Mouse (Mus musculus): ENCODE data around the gene Cnbd2. TPM values are rescaled to one million over a fixed set of nuclear protein-coding genes. Genes with fewer than 3 reads are reported as not detected.

The Cnbd2 gene
- 3.4 and 4.5 TPM in 2 replicates for polyA plus RNA-seq (2012; rRNA removed)

DNA sequence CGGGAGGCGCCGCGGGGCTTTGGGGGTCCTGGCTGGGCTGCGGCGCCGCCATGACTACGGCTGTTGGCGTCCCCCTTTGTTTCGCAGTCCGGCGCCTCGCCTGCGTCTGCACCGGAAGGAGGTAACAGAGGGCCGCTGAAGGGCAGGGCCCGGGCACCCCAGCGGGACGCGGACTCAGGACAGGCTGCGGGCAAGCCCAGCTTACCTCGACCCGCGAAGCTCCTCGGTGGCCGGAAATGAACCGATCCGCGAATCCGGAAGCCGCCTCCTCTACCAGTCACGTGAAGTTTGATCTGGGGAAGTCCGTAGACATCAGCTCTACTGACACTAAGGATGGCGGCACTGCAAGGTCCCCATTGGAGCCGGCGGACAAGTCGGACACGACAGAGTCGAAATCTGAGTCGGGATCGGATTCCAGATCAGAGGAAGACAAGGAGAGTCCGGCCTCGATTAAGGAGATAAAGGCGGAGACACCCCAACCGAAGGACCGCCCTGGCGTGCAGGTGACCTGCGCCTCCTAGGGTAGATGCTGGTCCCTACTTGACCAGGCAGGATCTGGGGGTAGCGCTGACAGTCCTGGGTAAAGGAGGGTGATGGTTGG lies at the start of gene Cnbd2, which contains the start of gene Scand1:
TSS of gene Cnbd2 (plus strand) at position 3 of the 601 bp plus-strand sequence.
TSS of gene Scand1 (minus strand) at position 408 of the 601 bp plus-strand sequence.
- peak; percentile 73 for DNase-seq (ENCODE audit: low spot score)

DNA sequence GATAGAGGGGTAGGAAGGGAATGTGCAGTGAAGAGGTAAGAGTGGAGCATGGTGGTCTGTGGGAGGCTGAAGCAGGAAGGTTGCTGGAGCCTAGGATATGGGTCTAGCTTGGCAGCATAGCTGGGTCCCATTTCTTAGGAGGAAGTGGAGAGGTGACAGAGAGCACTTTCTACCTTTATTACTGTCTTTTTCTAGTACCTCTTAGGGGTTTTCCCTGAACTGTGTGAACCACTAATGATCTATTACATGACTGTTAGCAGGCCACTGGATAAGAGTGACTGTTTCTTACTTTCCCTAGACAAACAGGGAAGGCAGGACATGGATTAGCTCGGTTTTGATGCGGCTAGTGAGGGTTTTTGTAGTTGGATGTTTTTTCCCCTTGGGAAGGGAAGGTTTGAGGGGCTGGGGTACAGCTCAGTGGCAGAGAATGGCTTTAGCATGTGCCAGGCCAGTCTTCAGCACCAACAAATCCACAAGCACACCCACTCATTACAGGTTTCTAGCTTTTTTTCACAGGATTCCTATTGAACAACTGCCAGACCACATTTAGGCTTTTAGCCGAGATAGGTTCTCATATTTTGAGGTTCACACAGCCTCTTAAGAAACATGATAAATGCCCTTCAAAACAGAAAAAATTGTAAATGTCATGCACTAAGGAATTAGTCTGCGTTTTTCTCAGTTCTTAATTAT lies 48.8 kb upstream of the Cnbd2 start:
- DNase-seq (ENCODE audit: low spot score) = no peak

DNA sequence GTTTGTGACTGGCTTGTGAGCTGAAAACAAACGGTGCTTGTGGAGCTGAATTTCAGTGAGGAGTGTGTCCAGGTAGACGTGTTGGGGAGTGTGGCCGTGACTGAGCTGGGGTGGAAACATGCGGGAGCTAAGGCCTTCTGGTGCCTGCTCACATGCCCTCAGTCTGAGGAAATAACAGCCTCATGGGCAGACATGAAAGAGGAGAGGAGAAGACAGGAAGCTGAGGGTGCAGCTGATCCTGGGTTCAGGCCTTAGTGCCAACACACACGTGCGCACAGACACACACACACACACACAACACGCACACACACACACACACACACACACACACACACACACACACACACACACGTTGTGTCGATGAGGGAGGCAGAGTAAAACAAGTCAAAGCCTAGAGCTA lies 44.5 kb upstream of the Cnbd2 start:
- no peak for DNase-seq (ENCODE audit: low spot score)

DNA sequence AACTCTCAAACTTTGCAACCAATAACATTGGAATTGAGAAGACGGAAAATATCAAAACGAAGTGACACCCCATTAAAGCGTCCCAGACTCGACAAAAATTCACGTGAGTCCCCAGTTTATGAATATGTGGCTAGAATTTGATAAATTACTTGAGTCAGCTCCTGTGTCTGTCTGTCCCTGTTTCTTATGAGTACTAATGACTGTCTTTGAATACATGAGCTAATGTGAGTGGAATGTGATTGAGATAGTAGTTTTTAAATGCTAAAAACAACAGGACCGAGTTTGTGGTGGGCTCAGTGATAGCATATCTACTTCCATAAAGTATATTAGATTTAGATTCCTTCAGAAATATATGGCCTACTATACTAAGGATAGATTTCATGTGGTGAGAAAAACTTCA lies 39.5 kb upstream of the Cnbd2 start:
- no peak for DNase-seq (ENCODE audit: low spot score)

DNA sequence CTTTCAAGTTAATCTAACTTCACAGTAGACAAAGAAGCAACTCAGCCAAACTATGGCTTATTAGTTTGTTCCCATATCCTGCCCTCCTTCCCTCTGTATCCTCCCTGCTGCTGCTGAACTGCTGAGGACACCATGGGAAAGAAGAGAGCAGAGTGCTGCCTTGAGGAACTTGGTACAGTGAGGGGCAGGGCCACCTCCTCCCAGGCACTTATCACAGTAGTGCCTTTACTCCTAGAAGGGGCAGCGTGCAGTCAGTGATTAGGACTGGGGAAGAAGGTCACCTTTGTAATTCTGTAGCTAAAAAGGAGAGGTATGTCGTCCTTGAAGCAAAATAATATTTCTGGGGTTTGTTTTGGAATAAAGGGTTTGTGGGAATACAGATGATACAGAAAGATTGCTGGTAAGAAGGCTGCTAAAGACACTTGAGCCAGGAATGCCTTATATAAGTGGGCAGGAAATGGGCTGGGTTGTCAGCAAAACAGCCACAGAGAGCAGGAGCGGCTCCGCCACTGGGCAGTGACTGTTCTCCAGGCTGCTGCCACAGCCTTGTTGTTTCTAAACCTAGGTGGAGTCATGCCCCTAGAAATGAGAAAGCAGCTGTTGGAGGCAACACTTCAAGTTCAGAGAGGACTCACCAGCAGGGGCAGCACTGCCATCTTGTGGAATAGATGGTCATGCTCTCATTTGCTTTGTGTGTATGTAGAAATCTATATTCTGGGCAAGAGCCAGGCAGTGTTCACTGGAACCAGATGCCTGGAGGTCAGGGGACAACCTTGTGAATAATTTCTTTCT lies 33.7 kb upstream of the Cnbd2 start:
- DNase-seq (ENCODE audit: low spot score) = peak; percentile 47

DNA sequence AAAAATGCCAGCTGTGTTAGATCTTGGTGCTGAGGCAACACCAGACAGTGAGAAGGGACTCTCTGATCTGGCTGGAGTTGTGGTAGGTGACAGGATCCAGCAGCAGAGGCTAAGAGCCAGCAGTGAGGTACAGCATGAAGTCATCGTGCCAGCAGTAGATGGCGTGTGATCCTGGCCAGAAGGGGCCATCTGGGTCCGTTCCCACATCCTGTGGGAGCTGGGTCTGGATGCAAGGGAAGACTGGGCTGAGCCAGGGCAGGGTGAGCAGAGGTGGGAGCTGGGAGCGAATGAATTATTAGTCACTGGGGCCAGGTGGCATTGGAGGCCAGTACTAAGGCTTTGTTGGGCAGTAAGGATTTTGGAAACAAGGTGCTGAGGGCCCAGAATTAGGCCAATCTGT lies 30.9 kb upstream of the Cnbd2 start:
- DNase-seq (ENCODE audit: low spot score) = no peak

DNA sequence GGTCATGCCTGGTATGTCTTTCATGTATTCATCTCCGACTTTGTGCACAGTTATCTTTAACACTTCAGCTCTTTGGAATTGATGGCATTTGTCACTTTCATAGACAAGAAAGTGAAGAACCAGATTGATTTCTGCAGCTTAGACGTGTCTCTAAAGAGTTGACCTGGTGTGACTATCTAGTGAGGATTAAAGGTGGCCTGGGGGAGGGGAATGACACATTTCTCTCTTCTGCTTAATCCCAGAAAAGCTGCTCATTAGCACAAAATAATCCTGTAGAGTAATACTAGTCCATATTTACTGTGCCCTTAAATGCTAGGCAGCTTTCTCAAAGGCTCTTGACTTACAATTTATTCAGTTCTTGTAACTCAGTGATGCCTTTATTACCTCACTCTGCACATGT lies 26.9 kb upstream of the Cnbd2 start:
- DNase-seq (ENCODE audit: low spot score) = no peak

DNA sequence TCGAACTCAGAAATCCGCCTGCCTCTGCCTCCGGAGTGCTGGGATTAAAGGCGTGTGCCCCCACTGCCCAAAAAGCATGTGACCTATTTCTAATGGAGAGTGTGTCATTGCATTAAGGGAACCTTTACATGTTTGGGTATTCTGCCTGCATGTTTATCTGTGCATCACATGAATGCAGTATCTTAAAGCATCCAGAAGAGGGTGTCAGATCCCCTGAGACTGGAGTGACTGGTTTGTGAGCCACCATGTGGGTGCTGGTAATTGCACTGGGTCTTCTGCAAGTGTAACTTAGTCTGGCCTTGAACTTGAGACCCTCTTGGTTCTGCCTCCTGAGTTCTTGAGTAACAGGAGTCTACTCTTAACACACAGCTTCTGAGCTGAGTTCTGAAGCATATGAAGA lies 25.4 kb upstream of the Cnbd2 start:
- no peak for DNase-seq (ENCODE audit: low spot score)

DNA sequence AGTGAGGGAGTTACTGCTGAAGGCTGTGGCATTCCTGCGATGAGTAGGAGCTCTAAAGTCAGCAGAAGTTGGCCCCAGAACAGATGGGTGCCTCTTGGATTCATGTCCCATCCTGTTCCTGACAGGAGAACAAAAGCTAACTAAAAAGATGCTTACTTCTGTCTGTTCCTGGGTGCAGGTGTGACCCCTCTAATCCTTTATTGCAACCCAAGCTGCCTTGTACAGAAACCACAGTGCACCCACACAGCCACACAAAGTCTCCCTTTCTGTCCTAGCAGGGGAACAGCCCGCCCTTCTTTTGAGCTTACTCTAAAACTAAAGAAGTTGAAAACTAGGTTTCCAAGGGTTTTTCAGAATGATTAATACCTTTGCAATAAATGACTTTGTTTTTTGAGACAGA lies 23.9 kb upstream of the Cnbd2 start:
- no peak for DNase-seq (ENCODE audit: low spot score)

DNA sequence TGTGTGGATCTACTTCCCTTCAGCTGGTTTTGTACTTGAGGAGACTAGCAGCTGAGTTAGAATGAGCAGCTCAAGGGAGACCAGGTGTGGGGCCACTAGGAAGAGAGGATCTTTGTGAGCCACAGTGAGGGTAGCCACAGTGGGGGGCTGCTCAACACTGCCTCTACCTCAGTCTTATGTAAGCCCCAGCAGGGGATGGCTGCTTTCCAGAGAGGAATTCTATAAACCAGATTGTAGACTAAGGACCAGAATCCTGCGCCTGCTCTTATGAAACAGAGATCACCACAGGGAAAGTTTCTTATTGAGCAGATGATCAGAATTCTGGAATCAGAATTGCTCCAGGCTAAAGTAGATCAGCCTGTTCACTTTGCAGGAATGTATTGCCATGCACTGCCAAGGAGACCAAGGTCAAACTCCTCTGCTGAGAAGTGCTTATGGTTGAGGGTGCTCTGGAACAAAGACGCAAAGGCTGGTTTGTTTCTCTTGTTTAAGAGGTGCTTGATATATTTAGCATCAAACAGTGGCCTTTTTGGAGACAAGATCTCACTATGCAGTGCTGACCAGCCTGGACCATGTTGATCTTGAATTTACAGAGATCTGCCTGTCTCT lies 22.4 kb upstream of the Cnbd2 start:
- DNase-seq (ENCODE audit: low spot score) = no peak

DNA sequence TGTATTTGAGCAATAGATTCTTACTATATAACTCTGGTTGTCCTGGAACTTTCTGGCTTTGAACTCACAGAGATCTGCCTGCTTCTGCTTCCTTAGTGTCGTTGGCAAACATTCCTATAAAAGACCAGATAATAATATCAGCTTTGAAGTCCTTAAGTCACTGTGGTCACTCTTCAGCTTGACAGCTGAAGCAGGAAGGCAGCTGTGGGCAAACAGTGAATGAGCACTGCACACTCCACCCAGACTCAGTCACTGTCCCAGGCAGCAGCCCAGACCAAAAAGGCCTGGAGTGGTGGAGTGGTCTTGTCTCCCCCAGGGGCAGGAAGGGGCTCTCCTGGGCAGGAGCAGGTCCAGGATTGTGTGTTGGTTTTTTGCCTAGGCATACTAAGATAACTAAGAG lies 20.1 kb upstream of the Cnbd2 start:
- DNase-seq (ENCODE audit: low spot score) = no peak

DNA sequence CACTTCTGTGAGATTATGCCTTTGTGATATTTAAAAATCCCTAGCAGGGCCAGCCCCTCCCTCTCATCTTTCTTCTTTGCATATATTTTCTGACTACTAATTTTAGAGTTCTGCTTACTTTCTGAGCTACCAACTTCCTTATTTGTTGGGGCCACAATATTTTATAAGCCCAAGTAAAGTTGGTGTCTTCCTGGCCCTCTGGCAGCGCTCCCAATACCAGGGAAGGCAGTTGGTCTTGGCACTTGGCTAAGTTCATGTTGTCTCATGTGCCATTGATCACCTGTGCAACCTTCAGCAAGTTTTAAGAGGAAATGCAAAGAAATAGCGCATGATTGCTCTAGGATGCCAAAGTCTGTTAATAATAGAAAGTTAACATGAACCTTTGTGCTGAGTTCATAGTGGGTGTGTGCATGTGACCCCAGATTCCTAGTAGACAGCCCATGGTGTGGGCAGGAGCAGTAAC lies 16.5 kb upstream of the Cnbd2 start:
- DNase-seq (ENCODE audit: low spot score) = no peak

DNA sequence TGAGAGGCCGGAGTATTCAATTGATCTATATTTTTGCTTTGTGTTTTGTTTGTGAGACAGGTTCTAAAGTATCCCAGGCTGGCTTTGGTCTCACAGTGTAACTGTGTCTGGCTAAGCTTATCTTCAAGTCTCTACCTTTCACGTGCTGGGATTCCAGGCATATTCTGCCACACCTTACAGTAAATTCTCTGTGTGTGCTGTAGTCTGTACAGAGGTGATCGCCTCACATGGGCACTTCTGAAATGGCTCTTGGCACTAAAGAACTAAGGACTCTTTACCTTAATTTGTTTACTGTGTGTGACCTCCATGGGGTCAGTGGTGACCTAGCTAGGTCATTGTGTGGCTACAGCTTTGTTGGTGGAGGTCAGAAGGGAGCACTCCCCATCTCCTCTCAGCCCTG lies 15.9 kb upstream of the Cnbd2 start:
- no peak for DNase-seq (ENCODE audit: low spot score)

DNA sequence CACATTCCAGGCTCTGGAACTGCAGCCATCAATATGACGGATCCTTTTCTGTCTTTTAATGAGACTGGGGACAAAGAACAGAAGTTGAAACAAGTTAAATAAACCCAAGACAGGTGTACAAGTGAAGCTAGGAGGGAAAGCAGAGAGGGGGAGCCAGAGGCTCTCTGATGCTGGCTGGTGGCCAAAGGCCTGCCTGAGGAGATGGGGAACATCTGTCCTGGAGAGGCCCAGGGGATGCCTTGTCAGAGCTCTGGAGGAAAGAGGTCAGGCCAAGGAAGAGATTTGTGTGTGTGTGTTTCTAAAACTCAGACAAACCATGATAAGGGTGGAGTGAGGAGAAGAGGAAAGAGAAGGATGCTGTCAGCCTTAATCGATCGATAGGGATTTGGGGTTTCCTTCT lies 14.4 kb upstream of the Cnbd2 start:
- DNase-seq (ENCODE audit: low spot score) = no peak

DNA sequence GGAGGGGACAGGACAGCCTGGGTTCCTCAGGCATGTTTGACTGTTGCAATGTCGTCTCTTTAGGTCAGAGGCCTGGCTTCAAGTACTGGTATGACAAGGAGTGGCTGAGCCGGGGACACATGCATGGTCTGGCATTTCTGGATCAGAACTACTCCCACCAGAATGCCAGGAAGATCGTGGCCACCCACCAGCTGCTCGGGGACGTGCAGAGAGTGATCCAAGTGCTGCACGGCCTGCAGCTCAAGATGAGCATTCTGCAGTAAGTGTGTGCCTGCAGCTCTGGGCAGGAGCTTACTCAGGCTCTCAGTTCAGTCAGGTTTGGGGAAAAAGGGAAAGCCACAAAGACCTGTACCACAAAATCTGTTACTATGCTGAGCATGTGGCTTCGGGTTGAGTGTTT lies 13.6 kb upstream of the Cnbd2 start:
- no peak for DNase-seq (ENCODE audit: low spot score)

DNA sequence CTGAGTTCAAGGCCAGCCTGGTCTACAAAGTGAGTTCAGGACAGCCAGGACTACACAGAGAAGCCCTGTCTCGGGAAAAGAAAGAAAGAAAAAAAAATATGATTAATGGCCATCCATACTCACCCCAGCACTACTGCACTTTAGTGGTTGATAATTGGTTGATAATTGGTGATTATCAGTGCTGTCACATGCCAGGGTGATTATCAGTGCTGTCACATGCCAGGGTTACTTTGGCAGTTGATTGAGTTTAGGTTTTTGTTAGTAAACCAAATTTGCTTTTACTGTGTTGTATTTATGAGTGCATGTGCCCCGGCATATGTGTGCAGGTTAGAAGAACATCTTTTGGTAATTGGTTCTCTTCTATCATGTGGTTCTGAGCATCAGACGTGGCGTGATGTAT lies 10.0 kb upstream of the Cnbd2 start:
- DNase-seq (ENCODE audit: low spot score) = no peak

DNA sequence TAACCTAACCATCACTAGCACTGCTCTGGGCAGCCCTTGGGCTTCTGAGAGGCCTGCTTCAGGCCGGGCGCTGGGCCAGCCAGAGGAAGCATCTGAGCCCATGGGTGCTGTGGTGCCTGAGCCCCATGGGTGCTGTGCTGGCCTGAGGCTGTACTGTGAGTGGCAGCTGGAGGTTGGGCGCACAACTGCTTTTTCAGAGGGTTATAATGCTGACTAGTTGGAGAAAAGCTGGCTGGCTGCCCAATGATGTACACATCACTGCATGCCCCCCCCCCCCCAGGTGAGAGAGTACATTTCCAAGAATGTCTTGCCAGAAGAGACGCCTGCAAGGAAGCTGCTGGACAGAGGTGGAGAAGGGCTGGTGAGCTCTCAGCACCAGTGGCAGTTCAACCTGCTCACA lies 7.7 kb upstream of the Cnbd2 start:
- no peak for DNase-seq (ENCODE audit: low spot score)

DNA sequence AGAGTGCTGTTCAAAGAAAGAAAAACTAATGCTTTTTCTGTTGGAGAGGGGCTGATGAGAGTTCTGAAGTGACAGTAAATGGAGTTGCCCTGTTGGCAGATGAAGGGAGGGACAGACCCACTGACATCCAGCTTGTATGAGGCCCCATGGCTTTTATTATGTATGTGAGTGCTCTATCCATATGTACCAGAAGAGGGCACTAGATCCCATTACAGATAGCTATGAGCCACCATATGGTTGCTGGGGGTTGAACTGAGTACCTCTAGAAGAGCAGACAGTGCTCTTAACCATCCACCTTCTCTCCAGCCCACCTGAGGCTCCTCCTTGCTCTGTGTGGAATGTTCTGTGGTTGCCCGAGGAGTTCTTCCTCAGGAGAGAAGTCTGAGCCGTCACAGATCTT lies 6.3 kb upstream of the Cnbd2 start:
- no peak for DNase-seq (ENCODE audit: low spot score)

DNA sequence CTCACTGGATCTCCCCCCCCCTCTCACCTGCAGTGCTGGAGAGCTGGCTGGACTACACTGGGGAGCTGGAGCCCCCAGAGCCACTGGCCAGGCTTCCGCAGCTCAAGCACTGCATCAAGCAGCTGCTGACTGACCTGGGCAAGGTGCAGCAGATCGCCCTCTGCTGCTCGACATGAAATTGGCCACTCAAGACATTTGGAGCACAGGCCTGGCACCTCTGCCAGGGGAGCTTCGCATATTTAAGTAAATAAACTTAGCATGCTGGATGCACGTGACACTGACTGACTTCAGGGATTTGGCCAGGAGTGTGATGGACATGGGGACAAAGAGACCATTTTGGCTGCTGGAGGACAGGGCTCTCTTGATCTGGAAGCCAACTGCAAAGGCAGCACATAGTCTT lies 4.8 kb upstream of the Cnbd2 start:
- no peak for DNase-seq (ENCODE audit: low spot score)

DNA sequence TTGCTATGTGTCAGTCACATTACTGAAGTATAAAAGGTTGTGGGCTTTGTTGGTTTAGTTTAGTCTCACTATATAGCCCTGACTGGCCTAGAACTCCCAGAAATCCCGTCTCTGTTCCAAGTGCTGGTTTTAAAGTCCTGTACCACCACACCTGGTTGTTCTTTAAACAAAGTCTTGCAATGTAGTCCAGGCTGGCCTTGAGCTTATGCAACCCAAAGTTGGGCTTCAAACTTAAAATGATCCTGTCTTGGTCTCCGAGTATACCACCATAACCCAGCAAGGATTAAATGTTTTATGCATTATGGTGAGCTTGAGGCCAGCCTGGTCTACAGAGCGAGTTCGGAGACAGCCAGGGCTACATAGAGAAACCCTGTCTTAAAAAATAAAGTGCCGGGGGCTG lies 2.2 kb upstream of the Cnbd2 start:
- no peak for DNase-seq (ENCODE audit: low spot score)

DNA sequence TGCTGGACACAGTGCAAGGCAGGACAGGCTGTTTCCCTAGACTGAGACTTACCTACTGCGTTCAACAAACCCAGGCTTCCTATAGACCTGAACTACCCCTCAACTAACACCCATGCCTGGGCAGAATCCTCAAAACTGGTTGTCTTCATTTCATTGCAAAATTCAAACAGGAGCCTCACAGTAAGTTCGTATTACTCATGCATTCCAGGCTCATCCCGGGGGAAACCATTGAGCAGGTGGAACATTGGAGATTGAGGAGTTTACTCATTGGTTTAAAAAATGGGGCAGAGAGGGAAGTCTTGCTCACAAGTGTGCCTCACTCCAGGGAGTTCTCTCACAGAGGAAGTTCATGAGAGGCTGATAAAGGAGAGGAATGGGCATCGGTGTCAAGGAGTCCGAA lies 1.6 kb upstream of the Cnbd2 start:
- DNase-seq (ENCODE audit: low spot score) = no peak

DNA sequence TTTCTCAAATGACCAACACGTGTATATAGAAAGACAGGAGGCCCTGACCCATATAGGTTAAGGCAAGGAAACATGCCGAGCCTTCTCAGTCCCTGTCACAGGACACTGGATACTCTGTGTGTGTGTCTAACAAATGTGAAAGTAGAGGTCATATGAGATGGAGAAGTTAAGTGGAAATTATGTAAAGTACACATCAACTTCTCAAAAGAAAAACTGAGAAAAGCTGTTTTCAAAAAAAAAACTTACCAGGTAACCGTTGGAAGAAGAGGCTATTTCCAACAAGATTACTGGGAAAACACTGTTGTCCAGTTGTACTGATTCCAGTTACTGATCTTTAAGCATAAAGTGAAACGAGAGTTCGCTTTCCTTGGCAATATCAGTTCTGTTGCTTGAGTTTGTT lies 1.2 kb upstream of the Cnbd2 start:
- no peak for DNase-seq (ENCODE audit: low spot score)

DNA sequence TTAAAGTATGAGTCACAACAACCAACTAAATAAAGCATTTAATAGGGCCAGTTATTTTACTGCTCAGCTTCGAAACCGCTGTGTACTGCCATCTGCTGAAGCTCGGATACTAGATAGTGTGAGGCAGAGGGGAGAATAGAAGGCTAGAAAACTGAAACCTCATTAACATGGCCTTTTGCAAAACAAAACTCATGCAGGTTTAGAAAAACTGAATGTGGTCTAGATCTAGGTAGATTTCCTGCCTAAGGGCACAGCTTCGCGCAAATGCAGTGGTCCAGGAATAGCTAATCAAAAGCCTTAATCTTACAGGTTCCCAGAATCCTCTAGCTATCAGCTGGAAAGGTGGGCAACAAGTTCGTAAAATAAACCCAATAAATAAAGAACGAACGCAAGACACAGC lies 658 bp upstream of the Cnbd2 start:
- DNase-seq (ENCODE audit: low spot score) = no peak

Data from urinary bladder, adult 2 months (tissue).